Mouse (Mus musculus) monocyte, adult 5-6 weeks (primary cell): ENCODE measurements around the gene Nfatc2. TPM values are rescaled to one million over a fixed set of nuclear protein-coding genes. Genes with fewer than 3 reads are reported as not detected.

ENCODE experiments used
- ATAC-seq: fragments of 153-309, 156-312 bp; replicated peaks from 2 replicates; pipeline ENCODE4 v1.8.0; 2017; ENCODE audit warnings: mild to moderate bottlenecking; ENCODE audit not compliant: low TSS enrichment, insufficient number of reproducible peaks, severe bottlenecking, poor library complexity, low FRiP score
- total RNA-seq: library from RNA; stranded (forward); fragments of 200-1000, 200-491, 200-594 nt; gene quantifications from 3 replicates; pipeline ENCODE4 v1.2.3, GENCODE M21; 2017

Nfatc2 gene
- 3.8 to 13.0 TPM (median 6.1 TPM) in 3 replicates for total RNA-seq

DNA sequence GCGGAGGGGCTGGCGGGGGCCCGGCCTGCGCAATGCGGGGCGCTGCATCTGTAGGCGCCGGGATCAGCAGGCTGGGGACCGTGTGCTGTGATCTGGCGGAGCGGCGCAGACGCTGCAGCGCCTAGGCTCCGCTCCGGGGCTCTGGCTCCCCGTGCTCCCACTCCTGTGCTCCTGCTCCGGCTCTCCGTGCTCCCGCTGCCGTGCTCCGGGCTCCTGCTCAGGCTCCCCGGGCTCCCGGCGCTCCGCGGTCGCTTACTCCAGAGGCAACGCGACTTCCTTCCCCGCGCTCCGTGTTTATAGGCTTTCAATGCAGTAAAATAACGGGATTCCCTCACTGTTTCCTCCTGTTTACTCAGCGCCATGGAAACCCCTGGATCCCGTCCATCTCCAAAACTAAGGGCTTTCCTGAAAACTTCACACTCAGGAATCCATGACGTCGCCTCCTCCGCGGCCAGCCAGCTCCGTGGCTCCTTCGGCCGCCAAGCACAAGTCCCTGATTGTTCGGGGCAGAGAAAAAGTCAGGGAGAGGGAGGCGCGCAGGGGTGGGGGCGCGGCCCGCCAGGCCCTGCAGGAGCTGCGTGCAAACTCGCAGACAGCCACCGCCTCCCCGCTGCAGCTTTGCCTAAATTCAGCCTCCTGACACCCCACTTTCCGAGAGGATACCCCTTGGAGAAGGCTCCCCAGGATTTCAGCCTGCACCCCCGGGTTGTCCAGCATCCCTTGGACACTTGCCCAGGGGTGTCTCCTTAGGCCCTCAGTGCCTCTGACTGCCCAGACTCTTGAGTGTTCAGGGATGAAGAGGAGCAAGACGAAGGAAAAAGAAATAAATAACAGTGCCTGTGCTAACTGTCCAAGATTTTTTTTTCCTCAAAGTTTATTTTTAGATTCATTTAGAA, at the start of gene Nfatc2:
TSS of gene Nfatc2 (minus strand) at position 167 of the 896 bp plus-strand sequence.
- no peak for ATAC-seq

DNA sequence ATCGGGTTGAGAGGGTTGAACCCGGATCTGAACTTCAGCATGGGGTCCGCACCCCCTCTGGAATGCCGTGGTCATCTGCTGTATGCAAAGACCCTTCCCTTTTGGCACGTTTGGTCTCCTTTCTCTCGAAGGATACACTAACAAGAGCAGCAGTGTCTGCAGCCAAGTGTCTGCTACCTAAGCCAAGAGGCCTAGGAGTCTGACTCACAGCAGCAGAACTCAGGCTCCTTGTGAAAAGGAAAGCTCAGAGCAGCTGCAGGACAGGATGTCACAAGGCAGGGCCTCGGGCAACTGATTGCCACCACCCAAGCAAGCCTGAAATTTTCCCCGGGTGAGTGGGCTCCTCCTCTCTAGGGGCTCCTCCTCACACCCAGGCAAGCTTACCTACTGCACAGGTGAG, 46.7 kb upstream of the Nfatc2 start:
- ATAC-seq = no peak

DNA sequence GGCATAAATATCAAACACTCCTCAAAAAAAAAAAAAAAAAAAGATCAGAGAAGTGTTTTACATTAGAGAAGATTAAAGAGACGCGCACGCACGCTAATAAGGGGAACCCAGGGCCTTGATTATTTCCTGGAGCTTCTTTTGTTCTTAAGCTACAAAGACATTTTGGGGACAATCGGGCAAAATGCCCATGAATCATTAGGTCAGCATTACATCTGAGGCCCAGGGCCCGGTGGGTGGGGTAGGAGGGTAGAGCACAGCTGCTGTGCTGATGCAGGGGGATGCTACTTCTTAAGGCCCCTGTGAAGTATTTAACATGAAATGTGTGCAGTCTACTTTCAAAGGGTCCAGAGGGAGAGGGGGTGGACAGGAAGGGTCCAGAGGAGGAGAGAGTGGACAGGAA, 43.4 kb upstream of the Nfatc2 start:
- ATAC-seq = no peak

DNA sequence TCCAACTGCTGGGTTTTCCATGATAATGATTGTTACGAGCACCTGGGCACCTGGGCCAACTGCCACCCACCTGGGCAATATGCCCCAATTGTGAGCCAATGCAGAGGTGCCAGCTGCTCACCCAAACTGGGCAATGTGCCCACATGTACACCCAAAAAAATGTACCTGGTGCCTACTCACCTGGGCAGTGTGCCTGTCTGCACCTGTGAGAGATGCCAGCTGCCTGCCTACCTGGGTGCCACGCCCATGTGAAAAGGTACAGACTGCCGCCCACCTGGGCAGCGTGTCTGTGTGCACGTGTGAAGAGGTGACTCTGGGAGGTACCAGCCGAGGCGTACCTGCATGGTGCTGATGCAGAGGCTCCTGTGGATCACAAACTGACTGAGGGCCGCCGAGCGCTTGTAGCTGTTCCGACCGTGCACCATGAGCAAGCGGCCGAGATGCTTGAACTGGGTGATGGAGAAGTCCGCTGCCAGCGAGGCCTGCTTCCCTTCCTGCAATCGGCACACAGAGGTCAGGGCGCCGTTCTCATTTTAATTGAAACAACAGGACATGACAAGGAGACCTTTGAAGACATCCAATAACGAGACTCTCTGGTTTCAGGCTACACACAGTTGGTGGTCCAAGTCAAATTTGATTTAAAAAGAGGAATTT, 42.2 kb upstream of the Nfatc2 start:
- ATAC-seq = no peak

DNA sequence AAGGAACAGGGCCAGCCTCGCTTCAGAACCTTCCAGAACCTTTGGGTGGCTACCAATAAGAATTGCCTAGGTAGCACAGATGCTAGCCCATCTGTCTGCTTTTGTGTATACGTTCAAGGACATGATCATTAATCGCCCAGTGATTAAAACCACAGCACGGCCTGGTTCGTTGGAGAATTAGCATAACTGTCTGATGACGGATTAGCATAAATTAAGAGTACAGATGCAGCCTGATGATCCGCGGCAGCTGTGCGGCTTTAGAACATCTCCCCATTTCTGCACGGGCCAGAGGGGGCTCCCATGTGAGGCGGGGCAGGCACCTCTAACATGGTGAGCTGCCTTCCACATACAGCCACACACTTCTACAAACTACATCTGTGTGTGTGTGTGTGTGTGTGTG, 40.7 kb upstream of the Nfatc2 start:
- no peak for ATAC-seq

DNA sequence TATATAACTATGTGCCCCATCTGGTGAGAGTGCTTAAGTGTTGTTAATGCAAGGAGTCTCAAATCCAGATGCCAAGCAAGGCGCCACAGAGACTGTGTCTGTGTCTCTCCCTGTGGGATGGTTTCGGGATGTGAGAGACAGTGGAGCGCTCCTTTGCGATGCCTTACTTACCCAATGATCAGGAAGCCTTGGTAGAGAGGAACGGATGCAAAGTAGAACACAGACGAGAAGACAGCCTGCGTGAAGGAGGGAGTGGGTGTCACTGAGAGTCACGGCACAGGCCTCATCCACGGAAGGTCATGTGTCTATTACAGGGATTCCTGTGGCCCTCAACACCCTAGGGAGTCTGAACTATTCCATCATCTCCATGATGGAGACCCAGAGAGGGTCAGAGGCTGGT, 39.0 kb upstream of the Nfatc2 start:
- no peak for ATAC-seq

DNA sequence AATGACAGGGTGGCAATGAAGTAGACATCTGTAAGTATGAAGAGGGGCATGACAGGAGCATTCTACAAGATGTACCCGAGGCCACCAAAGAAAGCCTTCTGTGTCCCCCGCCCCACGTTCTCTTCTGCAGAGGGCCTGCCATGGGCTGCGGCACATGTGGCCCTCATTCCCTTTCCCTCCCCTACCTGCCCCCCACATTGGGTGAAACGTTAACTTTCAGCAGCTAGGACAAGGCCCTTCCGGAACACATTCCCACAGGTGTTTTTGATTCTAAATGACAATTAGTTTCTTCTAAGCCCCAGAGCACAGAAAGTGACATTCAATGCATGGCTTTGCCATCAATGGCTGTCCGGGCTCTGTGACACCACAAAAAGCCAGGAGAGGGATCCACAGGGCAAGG, 33.4 kb upstream of the Nfatc2 start:
- ATAC-seq = no peak

DNA sequence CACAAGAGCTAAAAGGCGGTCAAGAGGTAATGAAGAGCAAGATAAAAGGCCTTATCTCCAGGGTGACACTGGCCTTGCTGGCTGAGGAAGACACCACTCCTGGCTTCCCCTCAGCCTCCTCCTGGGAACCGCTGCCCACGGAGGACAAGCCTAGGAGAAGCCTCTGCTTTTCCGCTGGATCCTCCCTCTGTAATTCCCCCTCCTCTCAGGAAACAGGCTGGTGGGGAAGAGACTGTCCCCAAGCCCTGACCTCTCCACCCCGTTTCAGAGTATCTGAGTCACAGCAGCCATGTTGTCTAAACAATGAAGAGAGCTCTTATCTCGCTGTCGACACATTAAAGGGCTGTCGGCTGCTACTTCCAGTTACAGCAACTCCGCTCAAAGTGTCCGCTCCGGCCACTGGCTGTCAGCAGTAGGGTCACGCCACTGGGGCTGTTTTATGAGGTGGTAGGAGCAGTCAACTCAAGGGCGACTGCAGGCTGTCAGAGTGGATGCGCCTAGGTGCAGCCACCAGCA, 31.9 kb upstream of the Nfatc2 start:
- ATAC-seq = no peak

DNA sequence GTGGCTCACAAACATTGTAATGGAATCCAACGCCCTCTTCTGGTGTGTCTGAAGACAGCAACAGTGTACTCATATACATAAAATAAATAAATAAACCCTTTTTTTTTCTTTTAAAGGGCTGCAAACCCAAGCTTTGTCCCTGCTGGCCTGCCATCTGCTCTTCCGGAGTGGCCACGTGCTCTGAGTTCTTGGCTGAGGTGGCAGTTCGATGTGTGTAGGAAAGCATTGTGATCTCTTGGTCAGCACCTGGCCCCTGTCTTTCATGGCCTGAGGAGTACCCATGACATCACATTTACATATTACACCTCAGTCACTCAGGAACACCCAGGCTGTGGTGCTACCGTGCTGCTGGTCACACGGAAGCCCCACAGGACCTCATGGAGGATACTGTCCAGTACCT, 31.1 kb upstream of the Nfatc2 start:
- ATAC-seq = no peak

DNA sequence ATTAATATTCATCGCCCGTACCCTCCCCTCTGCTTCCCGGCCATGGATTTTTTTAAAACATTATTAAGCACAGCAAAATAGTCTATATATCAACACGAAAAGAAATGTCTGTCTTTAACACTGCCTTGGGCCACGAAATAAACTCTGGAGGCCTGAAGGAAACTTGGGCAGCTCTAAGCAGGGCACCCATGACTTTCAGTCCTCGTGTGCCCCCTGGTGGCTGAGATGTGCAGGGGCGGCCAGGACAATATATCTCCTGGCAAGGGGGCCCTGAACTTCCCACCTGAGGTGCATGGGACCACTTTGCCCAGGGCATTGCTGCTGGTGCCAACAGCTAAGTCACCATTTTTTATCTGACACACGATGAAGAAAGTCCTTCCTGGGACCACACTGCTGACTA, 27.3 kb upstream of the Nfatc2 start:
- peak; percentile 84 for ATAC-seq

DNA sequence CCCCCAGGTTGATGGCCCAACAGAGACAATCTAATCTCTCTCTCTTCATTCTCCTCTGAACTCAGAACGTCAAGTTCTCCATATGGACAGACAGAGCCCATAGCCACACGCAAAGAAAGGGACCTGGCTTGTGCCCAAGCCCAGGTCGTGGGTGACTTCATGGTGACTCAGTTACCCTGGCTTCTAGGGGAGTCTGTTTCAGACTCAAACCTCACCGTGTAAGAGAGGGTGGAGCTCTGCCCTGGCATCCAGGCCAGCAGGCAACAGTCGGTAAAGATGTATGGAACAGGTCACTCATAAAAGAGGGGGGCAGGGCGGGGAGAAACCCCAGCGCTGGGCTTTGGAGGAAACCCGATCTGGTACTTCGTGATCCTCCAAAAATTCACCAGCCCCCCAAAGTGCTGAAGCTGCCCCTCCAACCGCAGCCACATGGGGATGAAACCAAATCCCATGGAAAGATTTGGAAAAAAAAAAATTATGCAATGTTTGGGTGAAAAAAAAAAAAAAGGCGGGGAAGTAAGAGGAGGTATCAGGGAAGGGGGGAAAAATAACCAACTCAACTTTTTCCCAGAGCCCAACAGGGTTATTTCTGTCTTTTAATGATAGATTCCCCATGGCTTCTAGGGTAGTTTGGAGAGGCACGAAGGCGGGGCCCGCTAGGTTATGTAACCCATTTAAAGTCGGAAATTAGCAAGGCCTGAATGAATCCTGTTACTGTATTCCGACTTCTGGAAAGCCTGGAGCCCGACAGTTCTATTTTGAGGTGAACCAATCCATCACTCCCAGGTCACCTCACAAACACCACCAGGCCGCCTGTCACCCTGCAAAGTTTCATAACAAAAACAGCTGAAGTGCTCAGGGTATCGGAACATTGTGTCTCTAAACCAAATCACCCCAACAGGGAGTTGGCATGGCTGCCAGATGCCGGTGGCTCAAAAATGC, 26.6 kb upstream of the Nfatc2 start:
- ATAC-seq = no peak

DNA sequence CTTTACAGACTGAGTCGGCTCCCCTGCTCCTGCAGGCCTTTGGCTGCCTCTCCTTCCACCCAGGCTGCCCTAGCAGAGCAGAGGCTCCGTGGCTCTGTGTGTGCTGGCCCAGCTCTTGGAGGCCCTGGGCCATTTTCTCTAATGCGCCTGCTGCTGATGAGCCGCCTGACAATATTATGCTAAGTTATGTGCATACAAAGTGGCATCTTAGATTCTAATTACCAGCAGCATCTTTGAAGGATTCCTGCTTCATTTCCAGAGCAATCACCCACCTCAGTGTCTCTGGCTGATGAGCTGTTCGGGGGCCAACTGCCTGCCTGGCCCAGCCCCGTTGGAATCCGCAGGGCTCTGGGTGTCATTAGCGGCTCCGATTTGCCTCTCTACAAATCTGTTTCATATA, 24.9 kb upstream of the Nfatc2 start:
- ATAC-seq = no peak

DNA sequence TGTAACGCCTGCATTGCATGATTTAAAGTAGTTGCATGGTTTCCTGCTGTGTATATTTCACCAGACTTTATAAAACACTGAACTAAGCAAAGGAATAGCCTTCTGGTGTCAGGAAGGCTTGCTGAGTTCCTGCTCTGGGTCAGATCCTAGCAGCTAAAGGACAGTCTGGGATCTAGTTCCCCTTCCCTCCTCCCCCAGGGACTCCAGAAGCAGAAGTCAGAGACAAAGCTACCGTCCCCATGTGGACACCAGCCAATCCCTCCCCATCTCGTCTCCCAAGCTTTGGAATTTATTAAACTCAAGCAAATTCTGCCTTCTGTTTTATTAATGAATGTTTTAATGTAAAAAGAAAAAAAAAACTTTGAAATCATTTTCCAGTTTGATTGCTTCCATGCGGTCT, 23.6 kb upstream of the Nfatc2 start:
- ATAC-seq = no peak

DNA sequence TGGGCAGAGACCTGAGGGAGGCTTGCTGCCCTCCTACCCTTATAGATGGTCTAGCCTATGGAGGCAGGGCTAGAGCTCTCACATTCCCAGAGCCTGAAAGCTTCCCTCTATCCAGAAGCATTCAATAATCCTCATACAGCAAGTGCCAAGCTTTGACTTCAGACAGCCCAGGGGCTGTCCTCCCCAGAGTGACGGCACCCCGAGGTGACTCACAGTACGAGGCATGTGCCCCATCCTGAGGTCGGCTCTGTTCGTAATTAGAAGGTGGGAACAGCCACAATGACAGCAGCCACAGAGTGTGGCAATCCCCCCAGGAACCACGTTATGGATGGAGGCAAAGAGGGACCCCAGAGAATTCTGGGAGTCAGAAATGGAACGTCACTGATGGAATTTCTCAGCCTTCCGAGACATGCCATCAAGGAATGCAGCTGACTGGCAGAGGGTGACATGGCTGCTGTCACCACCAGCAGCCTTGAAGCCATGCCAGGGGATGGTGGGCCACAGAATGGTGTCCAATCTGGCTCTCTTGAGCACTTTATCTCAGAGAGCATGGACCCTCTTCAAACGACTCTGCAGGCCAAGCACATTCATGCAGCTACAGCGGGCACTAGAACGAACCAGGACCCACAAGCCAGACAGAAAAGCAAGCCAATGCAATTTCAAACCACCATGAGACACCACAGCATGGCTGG, 19.8 kb upstream of the Nfatc2 start:
- no peak for ATAC-seq

DNA sequence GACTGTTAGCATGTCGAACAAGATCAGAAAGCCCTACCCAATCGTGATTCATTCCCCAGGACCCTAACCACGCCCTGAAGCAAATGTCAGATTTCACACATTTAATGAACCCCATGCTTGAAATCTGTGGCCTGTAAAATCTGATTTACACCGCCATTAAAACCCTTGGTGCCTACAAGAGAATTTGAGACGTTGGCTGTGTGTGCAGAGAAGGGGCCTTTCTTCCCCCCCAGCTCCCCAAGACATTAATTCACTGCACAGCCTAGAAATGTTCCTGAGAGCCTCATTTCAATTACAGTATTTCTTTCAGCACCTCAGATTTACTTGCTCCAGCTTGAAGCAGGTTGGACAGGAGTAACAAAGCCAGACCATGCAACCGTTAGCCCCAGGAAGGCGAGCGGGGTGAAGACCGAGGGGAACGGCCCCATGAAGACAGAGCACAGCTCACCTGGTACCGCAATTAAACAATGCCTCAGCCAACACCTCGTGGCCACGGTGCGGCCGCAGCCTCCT, 16.8 kb upstream of the Nfatc2 start:
- no peak for ATAC-seq

DNA sequence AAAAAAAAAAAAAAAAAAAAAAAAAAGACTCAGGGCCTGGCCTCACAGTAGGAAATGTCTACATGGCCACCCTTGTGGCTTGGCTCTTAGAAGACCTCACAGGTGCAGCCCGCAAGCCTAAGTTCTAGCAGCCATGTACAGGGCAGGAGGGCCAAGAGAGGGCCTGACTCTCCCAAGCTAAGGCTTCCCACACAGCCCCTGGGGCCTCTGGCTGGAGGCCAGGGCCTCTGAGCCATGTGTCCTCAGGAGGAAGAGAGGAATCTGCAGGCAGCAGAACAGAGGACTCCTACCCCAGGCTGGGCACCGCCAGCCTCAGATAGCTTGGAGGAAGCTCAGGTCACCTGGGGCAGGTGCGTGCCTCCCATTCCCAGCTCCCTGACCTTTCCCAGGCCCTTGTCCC, 13.7 kb upstream of the Nfatc2 start:
- ATAC-seq = no peak

DNA sequence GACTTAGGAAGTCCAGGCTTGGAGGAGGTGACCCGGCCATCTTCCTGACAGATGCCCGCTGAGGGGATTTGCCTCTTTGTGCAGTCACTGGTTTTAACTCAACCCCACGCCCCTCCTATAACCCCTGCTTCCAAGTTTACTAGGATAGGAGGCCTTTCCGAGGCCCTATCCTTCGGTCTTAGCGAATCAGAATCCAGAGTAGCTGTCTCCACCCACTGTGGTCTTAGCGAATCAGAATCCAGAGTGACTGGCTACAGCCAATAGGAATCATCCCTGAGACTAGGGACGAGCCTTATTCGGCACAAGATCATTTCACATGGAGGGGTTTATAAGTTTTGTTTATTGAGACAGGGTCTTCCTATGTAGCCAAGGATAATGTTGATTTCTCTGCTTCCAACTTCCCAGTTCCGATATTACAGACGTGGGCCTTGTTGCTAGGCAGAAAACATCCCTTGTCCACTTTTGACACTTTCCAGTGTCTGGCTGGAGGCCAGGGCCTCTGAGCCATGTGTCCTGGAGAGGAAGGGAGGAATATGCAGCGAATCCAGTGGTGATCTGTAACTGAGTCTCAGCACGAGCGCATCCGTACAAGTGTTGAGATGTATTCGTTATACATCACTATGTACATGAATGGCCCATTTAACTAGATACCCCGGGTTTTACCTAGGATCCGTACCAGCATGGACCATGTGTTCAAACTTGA, 12.9 kb upstream of the Nfatc2 start:
- no peak for ATAC-seq
